Mouse (Mus musculus): ENCODE data around the gene Gcnt2. TPM values are rescaled to one million over a fixed set of nuclear protein-coding genes. Genes with fewer than 3 reads are reported as not detected.

Gcnt2 gene
- polyA plus RNA-seq, 1 experiment = 5.3 TPM

DNA sequence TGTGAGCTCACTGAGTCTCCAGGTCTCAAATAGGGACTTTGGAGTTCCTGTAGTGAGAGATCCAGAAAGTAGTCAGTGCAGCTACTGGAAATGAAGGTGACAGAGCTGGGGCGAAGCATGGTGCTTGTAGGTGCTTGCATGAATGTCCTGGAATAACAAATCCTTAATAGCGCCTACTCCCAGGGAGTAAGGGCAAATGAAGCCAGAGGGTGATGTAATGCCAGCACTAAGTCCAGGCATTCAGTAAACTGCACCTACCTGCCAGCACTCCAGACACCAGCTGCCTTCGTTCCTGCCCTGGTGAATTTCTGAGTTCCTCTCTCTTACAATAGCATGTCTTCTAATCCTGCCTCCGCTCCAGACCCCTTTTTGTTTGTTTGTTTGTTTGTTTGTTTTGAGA lies 39.1 kb downstream of the Gcnt2 start:
- TF ChIP-seq MYOD1 (IDR thresholded peaks at IDR 0.05; ENCODE audit: control insufficient read depth in 1 of 3, insufficient read length in 2 of 3, low read depth in 2 of 3) (no peak), MAX (IDR thresholded peaks at IDR 0.05; ENCODE audit: low read depth) (no peak), POLR2A (IDR thresholded peaks at IDR 0.05; ENCODE audit: insufficient read length, low read depth) (no peak), POLR2AphosphoS2 (IDR thresholded peaks at IDR 0.05; ENCODE audit: insufficient read length, low read depth) (no peak), E2F4 (IDR thresholded peaks at IDR 0.05; ENCODE audit: insufficient read depth) (no peak), TCF3 (IDR thresholded peaks at IDR 0.05; ENCODE audit: insufficient read length, low read depth) (no peak), TCF12 (IDR thresholded peaks at IDR 0.05; ENCODE audit: insufficient read depth, poor library complexity, severe bottlenecking) (no peak), USF1 (IDR thresholded peaks at IDR 0.05; ENCODE audit: low read depth) (no peak), MYOG (IDR thresholded peaks at IDR 0.05; ENCODE audit: control insufficient read depth in 1 of 3, insufficient read depth in 1 of 3, insufficient read length in 2 of 3, low read depth in 2 of 3) (no peak), REST (IDR thresholded peaks at IDR 0.05; ENCODE audit: insufficient read depth, insufficient read length) (no peak), SRF (IDR thresholded peaks at IDR 0.05; ENCODE audit: control insufficient read depth, insufficient read length, low read depth) (no peak), CEBPB (IDR thresholded peaks at IDR 0.05; ENCODE audit: insufficient read depth, poor library complexity, severe bottlenecking) (no peak)
- no peaks in the 10 kb centered on the region for H3K36me3 ChIP-seq (ENCODE audit: control insufficient read depth, insufficient read depth)
- H3ac ChIP-seq (ENCODE audit: control insufficient read depth, insufficient read length) = no peak overlapping the region
- no peak overlapping the region for H3K4me3 ChIP-seq
- H3K79me2 ChIP-seq (ENCODE audit: control insufficient read depth, insufficient read depth) = no peaks in the 10 kb centered on the region
- no peak overlapping the region for H3K4me2 ChIP-seq (ENCODE audit: low read depth)
- H3K27me3 ChIP-seq (ENCODE audit: control insufficient read depth, insufficient read depth, insufficient read length) = no peaks in the 10 kb centered on the region

GRCm38 (mm10) chr13:40899349-40899993 lies 39.9 kb downstream of the Gcnt2 start:
- Histone ChIP-seq H3K27me3 (ENCODE audit: control insufficient read depth, insufficient read depth, insufficient read length) (no peaks in the 10 kb centered on the region), H3K79me2 (ENCODE audit: control insufficient read depth, insufficient read depth) (no peaks in the 10 kb centered on the region), H3K36me3 (ENCODE audit: control insufficient read depth, insufficient read depth) (no peaks in the 10 kb centered on the region), H3ac (ENCODE audit: control insufficient read depth, insufficient read length) (no peak overlapping the region), H3K4me3 (no peak overlapping the region), H3K4me2 (ENCODE audit: low read depth) (no peak overlapping the region)
- TF ChIP-seq CEBPB (IDR thresholded peaks at IDR 0.05; ENCODE audit: insufficient read depth, poor library complexity, severe bottlenecking) (no peak), USF1 (IDR thresholded peaks at IDR 0.05; ENCODE audit: low read depth) (no peak), SRF (IDR thresholded peaks at IDR 0.05; ENCODE audit: control insufficient read depth, insufficient read length, low read depth) (no peak), E2F4 (IDR thresholded peaks at IDR 0.05; ENCODE audit: insufficient read depth) (no peak), POLR2A (IDR thresholded peaks at IDR 0.05; ENCODE audit: insufficient read length, low read depth) (no peak), TCF3 (IDR thresholded peaks at IDR 0.05; ENCODE audit: insufficient read length, low read depth) (no peak), REST (IDR thresholded peaks at IDR 0.05; ENCODE audit: insufficient read depth, insufficient read length) (no peak), MYOD1 (IDR thresholded peaks at IDR 0.05; ENCODE audit: control insufficient read depth in 1 of 3, insufficient read length in 2 of 3, low read depth in 2 of 3) (no peak), MAX (IDR thresholded peaks at IDR 0.05; ENCODE audit: low read depth) (no peak), TCF12 (IDR thresholded peaks at IDR 0.05; ENCODE audit: insufficient read depth, poor library complexity, severe bottlenecking) (no peak), MYOG (IDR thresholded peaks at IDR 0.05; ENCODE audit: control insufficient read depth in 1 of 3, insufficient read depth in 1 of 3, insufficient read length in 2 of 3, low read depth in 2 of 3) (no peak), POLR2AphosphoS2 (IDR thresholded peaks at IDR 0.05; ENCODE audit: insufficient read length, low read depth) (no peak)

DNA sequence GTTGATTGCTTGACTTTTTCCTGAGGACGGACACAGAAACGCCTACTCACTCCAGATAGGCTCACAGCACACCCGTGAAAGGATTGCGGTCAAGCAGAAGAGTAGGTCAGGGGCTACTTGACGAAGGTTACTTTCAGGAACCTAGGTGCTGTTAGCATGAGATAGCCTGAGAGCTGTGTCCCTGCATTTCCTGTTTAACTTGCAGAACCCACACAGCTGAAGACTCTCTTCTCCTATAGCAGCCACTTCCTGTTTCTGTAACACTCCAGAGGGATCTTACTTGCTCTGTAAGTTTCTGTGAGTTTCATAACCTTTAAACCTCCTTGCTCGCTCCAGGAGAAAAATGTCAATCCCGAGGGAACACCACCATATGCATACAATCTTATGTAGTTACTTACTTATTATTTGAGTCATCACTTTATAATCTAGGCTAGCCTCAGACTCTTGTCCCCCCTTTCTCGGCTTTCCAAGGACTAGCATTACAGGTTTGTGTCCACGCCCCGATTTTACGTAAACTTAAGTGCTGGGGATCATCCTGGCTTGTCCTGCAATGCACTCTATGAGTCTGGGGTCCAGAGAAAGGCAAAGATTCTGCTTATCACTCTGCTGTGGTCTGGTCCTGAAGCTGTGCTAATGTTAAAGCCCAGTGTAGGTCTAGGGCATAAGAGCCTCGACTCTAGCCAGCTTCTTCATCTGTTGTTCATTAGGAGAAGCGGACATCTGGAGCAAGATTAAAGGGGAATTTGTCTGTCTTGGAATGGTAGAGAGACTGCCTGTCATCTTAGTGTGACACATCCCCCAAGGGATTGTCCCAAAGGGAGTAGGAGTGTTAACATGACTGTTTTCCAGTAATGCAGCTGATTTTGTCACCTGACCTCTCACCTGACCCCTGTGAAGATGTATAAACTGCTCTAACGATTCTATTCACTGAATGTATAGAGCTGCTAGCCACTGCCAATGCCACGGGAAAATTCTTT lies 40.7 kb downstream of the Gcnt2 start:
- Histone ChIP-seq H3ac (ENCODE audit: control insufficient read depth, insufficient read length) (no peak overlapping the region), H3K79me2 (ENCODE audit: control insufficient read depth, insufficient read depth) (no peaks in the 10 kb centered on the region), H3K36me3 (ENCODE audit: control insufficient read depth, insufficient read depth) (no peaks in the 10 kb centered on the region), H3K4me2 (ENCODE audit: low read depth) (no peak overlapping the region), H3K27me3 (ENCODE audit: control insufficient read depth, insufficient read depth, insufficient read length) (no peaks in the 10 kb centered on the region), H3K4me3 (no peak overlapping the region)
- TF ChIP-seq TCF12 (IDR thresholded peaks at IDR 0.05; ENCODE audit: insufficient read depth, poor library complexity, severe bottlenecking) (no peak), REST (IDR thresholded peaks at IDR 0.05; ENCODE audit: insufficient read depth, insufficient read length) (no peak)

DNA sequence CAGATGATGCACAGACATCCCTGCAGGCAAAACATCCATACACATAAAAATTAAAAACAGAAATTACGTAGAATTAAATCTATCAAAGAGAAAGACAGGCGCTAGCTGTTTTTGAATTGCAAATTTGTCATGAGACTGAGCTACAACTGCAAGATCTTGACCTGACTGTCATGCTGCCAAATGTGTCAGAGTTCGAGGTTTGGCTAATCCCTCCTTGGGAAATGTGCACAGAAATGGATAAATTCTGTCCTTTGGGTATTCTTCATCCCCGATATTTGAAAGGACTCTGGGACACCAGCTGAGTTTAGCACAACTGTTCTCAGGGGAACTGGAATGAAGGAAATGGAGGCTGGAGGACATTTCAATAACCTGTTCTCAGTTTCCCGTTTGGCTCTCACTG lies 41.7 kb downstream of the Gcnt2 start:
- Histone ChIP-seq H3K4me3 (no peak overlapping the region), H3K36me3 (ENCODE audit: control insufficient read depth, insufficient read depth) (no peaks in the 10 kb centered on the region), H3K79me2 (ENCODE audit: control insufficient read depth, insufficient read depth) (no peaks in the 10 kb centered on the region), H3ac (ENCODE audit: control insufficient read depth, insufficient read length) (no peak overlapping the region), H3K27me3 (ENCODE audit: control insufficient read depth, insufficient read depth, insufficient read length) (no peaks in the 10 kb centered on the region), H3K4me2 (ENCODE audit: low read depth) (no peak overlapping the region)
- no peak for TF ChIP-seq POLR2AphosphoS2 (IDR thresholded peaks at IDR 0.05; ENCODE audit: insufficient read length, low read depth)

- Histone ChIP-seq H3K36me3 (ENCODE audit: control insufficient read depth, insufficient read depth) (no peaks in the 10 kb centered on the region), H3K79me2 (ENCODE audit: control insufficient read depth, insufficient read depth) (no peaks in the 10 kb centered on the region)
- TF ChIP-seq TCF3 (IDR thresholded peaks at IDR 0.05; ENCODE audit: insufficient read length, low read depth) = no peak
These were observed 42.4 kb downstream of the Gcnt2 start for GRCm38 (mm10) chr13:40901831-40902459.

More at GRCm38 (mm10) chr13:40901831-40902459, 42.4 kb downstream of the Gcnt2 start:
- no peak overlapping the region for H3K4me3 ChIP-seq
- no peaks in the 10 kb centered on the region for H3K27me3 ChIP-seq (ENCODE audit: control insufficient read depth, insufficient read depth, insufficient read length)
- no peak overlapping the region for H3K4me2 ChIP-seq (ENCODE audit: low read depth)
- H3ac ChIP-seq (ENCODE audit: control insufficient read depth, insufficient read length) = no peak overlapping the region

Measured in myocyte (in vitro differentiated cells).